Mouse (Mus musculus) olfactory bulb, adult 2 months (tissue): Measurements from ENCODE around the gene Gmds. TPM values are rescaled to one million over a fixed set of nuclear protein-coding genes. Genes with fewer than 3 reads are reported as not detected.

Source experiments
- H3K27ac ChIP-seq: fragments of 200-500 bp; 2 replicates; pipeline ENCODE4 v1.5.1; 2012; ENCODE audit warnings: low read depth, low read length; ENCODE audit not compliant: insufficient read depth
- H3K4me1 ChIP-seq: fragments of 200-500 bp; 2 replicates; pipeline ENCODE4 v1.6.1; 2012; ENCODE audit warnings: low read length; ENCODE audit not compliant: control insufficient read depth, insufficient read depth
- H3K4me3 ChIP-seq: fragments of 200-500 bp; 2 replicates; pipeline ENCODE4 v1.5.1; 2012; ENCODE audit warnings: mild to moderate bottlenecking, low read depth, low read length, moderate library complexity; ENCODE audit not compliant: insufficient read depth
- CTCF ChIP-seq: fragments of 200-500 bp; IDR thresholded peaks from 2 replicates; pipeline ENCODE4 v1.5.1; 2012; ENCODE audit warnings: low read depth, mild to moderate bottlenecking, low read length, moderate library complexity; ENCODE audit not compliant: insufficient read depth
- POLR2A ChIP-seq: fragments of 200-500 bp; IDR thresholded peaks from 2 replicates; pipeline ENCODE4 v1.6.1; 2012; ENCODE audit warnings: mild to moderate bottlenecking, low read depth, low read length, moderate library complexity; ENCODE audit not compliant: insufficient read depth
- WGBS: fragments of 180-500 bp; shearing (Covaris S2); methylation state at CpG from one replicate; pipeline ENCODE4 v1.1.7; 2018; 5-methylcytosine and 5-hydroxymethylcytosine counted together
- polyA plus RNA-seq: library from polyadenylated mRNA; stranded (reverse); fragments of >200 nt; gene quantifications from 2 replicates; pipeline ENCODE4 v1.2.4, GENCODE M21; 2012; ENCODE audit warnings: low replicate concordance; ENCODE audit not compliant: missing spikeins, insufficient read depth, insufficient read length

Gene Gmds
- polyA plus RNA-seq, 1 experiment, result not detected

DNA sequence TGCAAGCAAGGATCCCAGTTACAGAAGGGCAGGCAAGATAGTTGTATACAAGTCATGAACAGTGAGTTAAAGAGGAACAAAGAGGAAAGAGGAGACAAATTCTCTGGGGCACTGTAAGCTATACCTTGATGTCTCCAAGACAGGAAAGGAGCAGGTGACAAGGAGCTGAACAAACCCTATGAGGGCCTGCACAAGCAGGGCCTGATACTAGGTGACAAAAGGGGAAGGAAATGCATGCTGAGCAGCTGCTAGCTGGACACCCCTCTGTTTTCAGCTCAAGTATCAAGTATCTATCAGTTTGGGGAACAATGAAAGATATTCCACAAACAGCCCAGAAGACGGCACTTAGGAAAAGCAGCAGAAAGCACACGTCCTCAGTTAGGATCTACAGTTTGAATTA lies 193.4 kb downstream of the Gmds start:
- no peak overlapping the region for H3K4me3 ChIP-seq
- no peaks in the 10 kb centered on the region for H3K4me1 ChIP-seq
- WGBS, result 73% methylated on average over 2 of the region's 2 CpGs
- no peak for TF ChIP-seq POLR2A
- TF ChIP-seq CTCF, result no peak
- no peak overlapping the region for H3K27ac ChIP-seq

- TF ChIP-seq CTCF (no peak), POLR2A (no peak)
- WGBS, result 94% methylated on average over 3 of the region's 3 CpGs
- no peaks in the 10 kb centered on the region for H3K4me1 ChIP-seq
- no peak overlapping the region for H3K4me3 ChIP-seq
- H3K27ac ChIP-seq, result no peak overlapping the region
Measured at GRCm38 (mm10) chr13:32143651-32144050, 194.9 kb downstream of the Gmds start.

GRCm38 (mm10) chr13:32134663-32135273 lies 203.8 kb downstream of the Gmds start:
- H3K4me1 ChIP-seq, result no peaks in the 10 kb centered on the region
- no peak overlapping the region for H3K4me3 ChIP-seq
- no peak overlapping the region for H3K27ac ChIP-seq
- TF ChIP-seq POLR2A (no peak), CTCF (no peak)
- WGBS, result 66% methylated on average over 4 of the region's 4 CpGs

- Histone ChIP-seq H3K4me1 (no peaks in the 10 kb centered on the region), H3K27ac (no peak overlapping the region), H3K4me3 (no peak overlapping the region)
- no peak for TF ChIP-seq CTCF
- no peak for TF ChIP-seq POLR2A
- WGBS, result 90% methylated on average over 1 of the region's 1 CpGs
Measured at GRCm38 (mm10) chr13:32129970-32130369, 208.6 kb downstream of the Gmds start.

DNA sequence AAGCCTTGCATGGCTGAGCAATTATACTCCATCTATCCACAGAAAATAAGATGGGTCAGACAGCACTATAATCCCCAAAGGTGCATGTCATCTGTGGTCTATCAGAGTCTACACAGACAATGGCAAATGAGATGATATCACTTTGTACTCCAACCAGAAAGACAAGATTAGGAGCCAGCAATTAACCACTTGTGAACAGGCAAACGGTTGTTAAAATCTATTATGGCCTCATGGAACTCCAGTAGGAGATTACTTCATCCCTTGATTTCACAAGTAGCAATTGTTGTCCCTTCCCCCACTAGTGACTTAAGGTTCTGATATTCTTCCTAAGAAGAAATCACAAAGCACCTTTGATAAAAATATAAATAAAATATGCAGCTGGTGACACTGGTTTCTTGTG lies 220.2 kb downstream of the Gmds start:
- WGBS, result 54% methylated on average over 1 of the region's 1 CpGs
- no peaks in the 10 kb centered on the region for H3K4me1 ChIP-seq

GRCm38 (mm10) chr13:32115468-32115867 lies 223.1 kb downstream of the Gmds start:
- WGBS, result 82% methylated on average over 1 of the region's 1 CpGs
- H3K4me1 ChIP-seq, result no peaks in the 10 kb centered on the region
- no peak overlapping the region for H3K27ac ChIP-seq
- no peak for TF ChIP-seq CTCF
- no peak for TF ChIP-seq POLR2A
- H3K4me3 ChIP-seq, result no peak overlapping the region

More for the DNA sequence above, 220.2 kb downstream of the Gmds start:
- TF ChIP-seq POLR2A (no peak), CTCF (no peak)
- Histone ChIP-seq H3K4me3 (no peak overlapping the region), H3K27ac (no peak overlapping the region)

- H3K4me1 ChIP-seq, result no peaks in the 10 kb centered on the region
- WGBS, result 98% methylated on average over 3 of the region's 3 CpGs
- H3K4me3 ChIP-seq, result no peak overlapping the region
- no peak overlapping the region for H3K27ac ChIP-seq
- TF ChIP-seq POLR2A, result no peak
- no peak for TF ChIP-seq CTCF
Measured at GRCm38 (mm10) chr13:32113875-32114274, 224.7 kb downstream of the Gmds start.

GRCm38 (mm10) chr13:32088303-32088977 lies 250.1 kb downstream of the Gmds start:
- H3K4me3 ChIP-seq, result no peak overlapping the region
- H3K4me1 ChIP-seq, result no peaks in the 10 kb centered on the region
- WGBS, result 80% methylated on average over 7 of the region's 7 CpGs
- no peak for TF ChIP-seq CTCF
- TF ChIP-seq POLR2A, result no peak
- no peak overlapping the region for H3K27ac ChIP-seq

GRCm38 (mm10) chr13:32080520-32081249 lies 257.9 kb downstream of the Gmds start:
- no peaks in the 10 kb centered on the region for H3K4me1 ChIP-seq
- 78% methylated on average over 6 of the region's 6 CpGs for WGBS
- TF ChIP-seq POLR2A (no peak), CTCF (no peak)
- H3K4me3 ChIP-seq, result no peak overlapping the region
- no peak overlapping the region for H3K27ac ChIP-seq
